Mouse (Mus musculus): ENCODE results near the gene Hyal1. TPM values are rescaled to one million over a fixed set of nuclear protein-coding genes. Genes with fewer than 3 reads are reported as not detected.

The Hyal1 gene
- polyA plus RNA-seq, 1 experiment from 2014 or later = 8.5 TPM

DNA sequence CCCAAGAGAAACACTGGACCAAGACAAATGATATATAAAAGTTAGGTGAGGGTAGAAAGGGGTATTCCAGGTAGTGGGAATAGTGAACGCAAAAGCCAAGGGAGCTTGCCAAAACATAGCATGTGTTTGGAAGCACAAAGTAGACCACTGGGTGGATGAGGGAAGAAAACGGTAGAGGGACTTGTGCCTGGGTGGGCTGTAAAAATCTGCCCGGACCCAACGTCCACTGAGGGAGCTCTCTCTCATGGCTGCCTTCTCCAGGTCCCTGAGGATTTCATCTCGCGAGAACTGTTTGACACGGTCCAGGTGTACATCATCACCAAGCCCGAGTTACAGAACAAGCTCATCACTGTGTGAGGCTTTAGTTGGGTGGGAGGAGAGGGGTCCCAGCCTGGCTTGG lies 34.0 kb upstream of the Hyal1 start:
- no peaks in the 10 kb centered on the region for H3K27me3 ChIP-seq (replicated peaks)
- peak overlapping the region; percentile 57 for H3K9ac ChIP-seq (replicated peaks)
- 47% methylated on average over 8 of the region's 8 CpGs for WGBS
- H3K4me1 ChIP-seq = peaks cover 57% of the 10 kb centered on the region
- H3K4me3 ChIP-seq (replicated peaks) = peak overlapping the region; percentile 63
- H3K4me2 ChIP-seq = peak overlapping the region; percentile 80
- H3K36me3 ChIP-seq = peaks cover 43% of the 10 kb centered on the region
- no peaks in the 10 kb centered on the region for H3K9me3 ChIP-seq (replicated peaks)
- no peak for ATAC-seq (ENCODE audit: low FRiP score)
- H3K27ac ChIP-seq (replicated peaks) = no peak overlapping the region

DNA sequence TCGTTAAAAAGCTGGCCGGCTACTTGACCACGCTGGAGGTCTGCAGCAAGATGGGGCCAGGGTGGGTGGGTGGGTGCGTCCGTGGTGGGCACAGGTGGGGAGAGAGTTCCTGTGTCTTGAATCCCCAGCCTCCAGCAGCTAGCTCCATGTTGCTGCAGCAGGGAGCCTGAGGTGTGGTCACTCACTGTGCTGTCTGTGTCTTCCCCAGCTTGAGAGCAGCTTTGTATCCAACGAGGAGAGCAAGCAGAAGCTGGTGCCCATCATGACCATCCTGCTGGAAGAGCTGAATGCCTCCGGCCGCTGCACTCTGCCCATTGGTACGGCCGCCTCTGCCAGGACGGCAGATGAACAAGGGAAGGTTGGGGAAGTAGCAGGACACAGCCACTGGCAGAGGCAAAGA lies 33.4 kb upstream of the Hyal1 start:
- H3K27me3 ChIP-seq (replicated peaks) = peaks cover 3% of the 10 kb centered on the region; the same call in 1 of the 2 replicates
- WGBS = 85% methylated on average over 11 of the region's 11 CpGs
- peak overlapping the region; percentile 80 for H3K4me2 ChIP-seq
- H3K9ac ChIP-seq (replicated peaks) = no peak overlapping the region
- H3K4me3 ChIP-seq (replicated peaks) = no peak overlapping the region
- no peak for ATAC-seq (ENCODE audit: low FRiP score)
- no peak overlapping the region for H3K27ac ChIP-seq (replicated peaks)
- peaks cover 52% of the 10 kb centered on the region for H3K4me1 ChIP-seq
- H3K9me3 ChIP-seq (replicated peaks) = no peaks in the 10 kb centered on the region
- peaks cover 37% of the 10 kb centered on the region for H3K36me3 ChIP-seq

DNA sequence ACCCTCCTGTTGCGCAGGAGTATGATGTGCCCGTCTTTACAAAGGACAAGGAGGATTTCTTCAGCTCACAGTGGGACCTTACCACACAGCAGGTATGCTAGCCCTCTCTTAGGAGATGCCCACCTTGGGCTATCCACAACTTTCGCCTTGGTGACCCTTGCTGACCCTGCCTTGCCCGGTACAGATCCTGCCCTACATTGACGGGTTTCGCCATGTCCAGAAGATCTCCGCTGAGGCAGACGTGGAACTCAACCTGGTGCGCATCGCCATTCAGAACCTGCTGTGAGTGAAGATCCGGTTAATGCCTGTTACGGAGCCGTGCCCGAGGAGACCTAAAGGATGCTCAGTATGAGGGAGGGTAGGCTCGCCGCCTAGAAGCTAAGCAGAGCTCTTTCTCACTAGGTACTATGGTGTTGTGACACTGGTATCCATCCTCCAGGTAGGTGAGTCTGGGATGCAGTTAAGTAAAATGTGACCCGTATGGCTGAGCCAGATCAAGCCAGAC lies 32.5 kb upstream of the Hyal1 start:
- WGBS = 97% methylated on average over 17 of the region's 17 CpGs
- H3K9me3 ChIP-seq (replicated peaks) = no peaks in the 10 kb centered on the region
- H3K9ac ChIP-seq (replicated peaks) = no peak overlapping the region
- H3K27ac ChIP-seq (replicated peaks) = no peak overlapping the region
- H3K4me2 ChIP-seq = no peak overlapping the region
- H3K27me3 ChIP-seq (replicated peaks) = peaks cover 12% of the 10 kb centered on the region; the same call in 1 of the 2 replicates
- H3K4me3 ChIP-seq (replicated peaks) = no peak overlapping the region
- no peak for ATAC-seq (ENCODE audit: low FRiP score)
- peaks cover 50% of the 10 kb centered on the region for H3K4me1 ChIP-seq
- H3K36me3 ChIP-seq = peaks cover 27% of the 10 kb centered on the region

DNA sequence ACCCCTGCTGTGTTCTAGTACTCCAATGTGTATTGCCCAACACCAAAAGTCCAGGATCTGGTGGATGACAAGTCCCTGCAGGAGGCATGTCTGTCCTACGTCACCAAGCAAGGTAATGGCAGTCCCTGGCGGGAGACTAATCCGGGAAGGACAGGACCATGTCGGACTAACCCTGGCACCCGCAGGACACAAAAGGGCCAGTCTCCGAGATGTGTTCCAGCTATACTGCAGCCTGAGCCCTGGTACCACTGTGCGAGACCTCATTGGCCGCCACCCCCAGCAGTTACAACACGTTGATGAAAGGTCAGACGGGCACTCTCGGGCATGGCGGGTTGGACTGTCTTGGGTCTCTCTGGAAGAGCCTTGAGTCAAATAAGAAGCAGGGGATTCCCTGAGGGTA lies 32.0 kb upstream of the Hyal1 start:
- peaks cover 22% of the 10 kb centered on the region for H3K36me3 ChIP-seq
- H3K9me3 ChIP-seq (replicated peaks) = no peaks in the 10 kb centered on the region
- no peak overlapping the region for H3K4me2 ChIP-seq
- H3K4me3 ChIP-seq (replicated peaks) = no peak overlapping the region
- 94% methylated on average over 12 of the region's 12 CpGs for WGBS
- no peak for ATAC-seq (ENCODE audit: low FRiP score)
- no peak overlapping the region for H3K27ac ChIP-seq (replicated peaks)
- H3K27me3 ChIP-seq (replicated peaks) = peaks cover 16% of the 10 kb centered on the region
- H3K9ac ChIP-seq (replicated peaks) = no peak overlapping the region
- H3K4me1 ChIP-seq = peaks cover 50% of the 10 kb centered on the region

DNA sequence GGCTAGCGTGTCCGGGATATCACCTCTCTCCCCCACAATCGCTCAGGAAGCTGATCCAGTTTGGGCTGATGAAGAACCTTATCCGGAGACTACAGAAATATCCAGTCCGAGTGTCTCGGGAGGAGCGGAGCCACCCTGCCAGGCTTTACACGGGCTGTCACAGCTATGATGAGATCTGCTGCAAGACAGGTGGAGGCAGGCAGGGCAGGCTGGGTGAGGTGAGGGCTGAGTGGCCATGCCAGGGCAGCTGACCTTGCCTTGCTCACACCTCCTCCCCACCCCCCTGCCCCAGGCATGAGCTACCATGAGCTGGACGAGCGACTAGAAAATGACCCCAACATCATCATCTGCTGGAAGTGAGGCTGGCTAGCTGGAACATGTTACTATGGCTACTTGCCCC lies 31.5 kb upstream of the Hyal1 start:
- no peak for ATAC-seq (ENCODE audit: low FRiP score)
- no peak overlapping the region for H3K4me3 ChIP-seq (replicated peaks)
- no peak overlapping the region for H3K27ac ChIP-seq (replicated peaks)
- no peak overlapping the region for H3K4me2 ChIP-seq
- H3K9ac ChIP-seq (replicated peaks) = no peak overlapping the region
- peaks cover 46% of the 10 kb centered on the region for H3K4me1 ChIP-seq
- WGBS = 90% methylated on average over 10 of the region's 10 CpGs
- H3K27me3 ChIP-seq (replicated peaks) = peaks cover 20% of the 10 kb centered on the region
- peaks cover 18% of the 10 kb centered on the region for H3K36me3 ChIP-seq
- H3K9me3 ChIP-seq (replicated peaks) = no peaks in the 10 kb centered on the region

DNA sequence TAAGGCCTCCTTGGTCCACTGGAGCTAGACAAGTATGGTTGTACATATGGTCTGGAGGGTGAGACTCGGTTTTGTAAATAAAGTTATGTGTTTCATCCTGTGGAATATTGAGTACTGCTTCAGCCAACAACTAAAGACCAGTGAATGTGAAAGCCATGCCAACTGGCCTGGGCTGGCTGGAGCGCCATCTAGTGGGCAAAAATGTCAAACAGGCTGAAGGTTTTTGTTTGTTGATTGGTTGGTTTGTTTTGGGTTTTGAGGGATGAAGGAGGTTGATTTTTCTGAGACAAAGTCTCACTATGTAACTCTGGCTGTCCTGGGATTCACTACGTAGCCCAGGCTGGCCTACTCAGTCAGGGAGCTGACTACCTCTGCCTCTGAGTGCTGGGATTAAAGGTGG lies 31.1 kb upstream of the Hyal1 start:
- H3K9ac ChIP-seq (replicated peaks) = no peak overlapping the region
- no peak for ATAC-seq (ENCODE audit: low FRiP score)
- peaks cover 17% of the 10 kb centered on the region for H3K36me3 ChIP-seq
- H3K4me3 ChIP-seq (replicated peaks) = no peak overlapping the region
- 12% methylated on average over 3 of the region's 3 CpGs for WGBS
- peaks cover 42% of the 10 kb centered on the region for H3K4me1 ChIP-seq
- H3K4me2 ChIP-seq = no peak overlapping the region
- no peak overlapping the region for H3K27ac ChIP-seq (replicated peaks)
- H3K9me3 ChIP-seq (replicated peaks) = no peaks in the 10 kb centered on the region
- peaks cover 24% of the 10 kb centered on the region for H3K27me3 ChIP-seq (replicated peaks)

DNA sequence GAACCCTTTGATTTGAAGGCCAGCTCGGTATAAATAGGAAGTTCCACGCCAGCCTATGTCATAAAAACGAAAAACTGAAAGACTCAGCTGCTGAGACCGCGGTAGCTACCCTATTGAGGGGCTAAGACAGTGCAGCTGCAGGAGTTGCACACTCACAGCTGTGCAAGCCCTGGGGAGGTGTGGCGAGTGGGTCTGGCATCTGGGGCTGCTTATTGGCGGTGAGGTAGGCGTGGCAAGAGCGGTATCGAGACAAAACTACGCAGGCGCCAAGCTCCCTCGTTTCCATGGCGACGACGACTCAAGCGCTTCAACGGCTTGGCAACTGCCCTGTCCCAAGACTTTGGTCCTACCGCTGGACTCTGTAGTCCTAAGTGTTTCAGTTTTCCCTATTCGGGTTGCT lies 29.7 kb upstream of the Hyal1 start, which contains the start of gene Zmynd10:
Gene Zmynd10 (plus strand): TSS at position 273 of the 400 bp plus-strand sequence.
- Histone ChIP-seq H3K4me1 (peaks cover 48% of the 10 kb centered on the region), H3K27ac (replicated peaks) (peak within 1 kb of the TSS; percentile 64), H3K27me3 (replicated peaks) (peaks cover 39% of the 10 kb centered on the region), H3K36me3 (peaks cover 17% of the 10 kb centered on the region), H3K9me3 (replicated peaks) (no peaks in the 10 kb centered on the region), H3K9ac (replicated peaks) (peak within 1 kb of the TSS; percentile 20; the same call in 1 of the 2 replicates), H3K4me3 (replicated peaks) (peak within 1 kb of the TSS; percentile 26), H3K4me2 (peak within 1 kb of the TSS; percentile 56)
- ATAC-seq (ENCODE audit: low FRiP score) = peak; percentile 48
- 3% methylated on average over 20 of the region's 20 CpGs for WGBS

DNA sequence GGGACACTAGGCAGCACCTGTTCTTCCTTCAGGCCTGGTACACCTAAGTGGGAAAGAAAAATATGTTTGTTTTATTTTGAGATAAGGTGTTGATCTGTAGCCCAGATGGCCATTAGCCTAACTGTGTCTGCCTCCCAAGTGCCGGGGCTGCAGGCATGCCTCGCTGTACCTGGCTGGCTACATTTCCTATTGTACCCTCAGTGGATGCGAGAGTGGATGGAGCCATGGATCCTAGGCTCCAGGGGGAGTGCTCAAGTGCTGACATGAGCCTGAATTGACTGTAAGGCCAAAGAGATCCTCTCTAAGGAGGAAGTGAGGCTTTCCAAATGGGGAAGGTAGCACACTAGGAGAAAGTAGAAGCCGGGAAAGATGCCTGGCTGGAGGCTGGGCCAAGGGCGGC lies 28.8 kb upstream of the Hyal1 start:
- H3K4me2 ChIP-seq = no peak overlapping the region
- peaks cover 17% of the 10 kb centered on the region for H3K36me3 ChIP-seq
- H3K27ac ChIP-seq (replicated peaks) = no peak overlapping the region
- 83% methylated on average over 5 of the region's 5 CpGs for WGBS
- ATAC-seq (ENCODE audit: low FRiP score) = no peak
- no peak overlapping the region for H3K9ac ChIP-seq (replicated peaks)
- peaks cover 48% of the 10 kb centered on the region for H3K27me3 ChIP-seq (replicated peaks)
- no peak overlapping the region for H3K4me3 ChIP-seq (replicated peaks)
- H3K4me1 ChIP-seq = peaks cover 48% of the 10 kb centered on the region
- H3K9me3 ChIP-seq (replicated peaks) = no peaks in the 10 kb centered on the region

DNA sequence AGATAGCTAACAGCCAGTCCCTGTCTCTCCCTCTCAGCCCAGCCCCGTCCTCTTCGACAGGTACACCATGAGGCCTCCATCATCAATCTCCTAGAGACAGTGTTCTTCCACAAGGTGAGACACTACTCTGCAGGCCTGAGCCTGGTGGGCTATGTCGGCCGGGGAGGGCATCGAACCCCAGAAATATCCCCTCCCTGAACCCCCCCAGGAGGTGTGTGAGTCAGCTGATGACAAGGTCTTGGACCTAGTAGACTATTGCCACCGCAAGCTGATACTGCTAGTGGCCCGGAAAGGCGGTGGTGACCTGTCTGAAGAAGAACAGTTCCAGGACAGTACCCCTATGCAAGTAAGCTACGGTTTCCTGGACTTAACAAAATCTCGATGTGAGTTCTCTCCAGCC lies 27.9 kb upstream of the Hyal1 start:
- Histone ChIP-seq H3K36me3 (peaks cover 12% of the 10 kb centered on the region), H3K9me3 (replicated peaks) (no peaks in the 10 kb centered on the region), H3K27me3 (replicated peaks) (peaks cover 50% of the 10 kb centered on the region), H3K4me2 (no peak overlapping the region), H3K4me3 (replicated peaks) (no peak overlapping the region), H3K4me1 (peaks cover 51% of the 10 kb centered on the region), H3K9ac (replicated peaks) (no peak overlapping the region), H3K27ac (replicated peaks) (no peak overlapping the region)
- WGBS = 91% methylated on average over 10 of the region's 10 CpGs
- ATAC-seq (ENCODE audit: low FRiP score) = no peak

DNA sequence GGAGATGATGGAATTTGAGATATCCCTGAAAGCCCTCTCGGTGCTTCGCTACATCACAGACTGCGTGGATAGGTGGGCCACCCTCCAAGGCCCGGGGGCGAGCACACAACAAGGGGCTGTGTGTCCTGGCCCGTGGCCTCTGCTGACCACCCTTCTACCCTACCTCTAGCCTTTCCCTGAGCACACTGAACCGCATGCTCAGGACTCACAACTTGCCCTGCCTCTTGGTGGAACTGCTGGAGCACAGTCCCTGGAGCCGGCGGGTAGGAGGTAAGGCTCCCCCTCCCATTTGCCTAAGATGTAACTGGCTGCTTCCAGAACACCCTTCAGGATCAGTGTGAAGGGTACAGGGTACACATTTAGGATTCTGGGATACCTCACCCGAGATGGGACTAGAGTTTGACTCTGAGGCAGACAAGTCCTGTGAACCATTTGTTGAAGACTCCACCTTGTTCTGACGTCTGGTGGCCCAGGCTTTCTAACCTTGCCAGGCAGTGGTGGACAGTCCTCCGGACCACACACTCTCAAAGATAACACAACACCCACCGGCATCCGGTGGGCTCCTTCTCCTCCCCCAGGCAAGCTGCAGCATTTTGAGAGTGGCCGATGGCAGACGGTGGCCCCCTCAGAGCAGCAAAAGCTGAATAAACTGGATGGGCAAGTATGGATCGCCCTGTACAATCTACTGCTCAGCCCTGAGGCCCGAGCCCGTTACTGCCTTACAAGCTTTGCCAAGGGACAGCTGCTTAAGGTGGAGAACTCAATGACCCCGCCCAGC lies 27.2 kb upstream of the Hyal1 start:
- H3K9me3 ChIP-seq (replicated peaks) = no peaks in the 10 kb centered on the region
- peaks cover 5% of the 10 kb centered on the region for H3K36me3 ChIP-seq
- H3K4me3 ChIP-seq (replicated peaks) = no peak overlapping the region
- 91% methylated on average over 20 of the region's 20 CpGs for WGBS
- H3K9ac ChIP-seq (replicated peaks) = no peak overlapping the region
- H3K27me3 ChIP-seq (replicated peaks) = peaks cover 50% of the 10 kb centered on the region
- H3K4me1 ChIP-seq = peaks cover 53% of the 10 kb centered on the region
- no peak overlapping the region for H3K4me2 ChIP-seq
- ATAC-seq (ENCODE audit: low FRiP score) = no peak
- no peak overlapping the region for H3K27ac ChIP-seq (replicated peaks)

DNA sequence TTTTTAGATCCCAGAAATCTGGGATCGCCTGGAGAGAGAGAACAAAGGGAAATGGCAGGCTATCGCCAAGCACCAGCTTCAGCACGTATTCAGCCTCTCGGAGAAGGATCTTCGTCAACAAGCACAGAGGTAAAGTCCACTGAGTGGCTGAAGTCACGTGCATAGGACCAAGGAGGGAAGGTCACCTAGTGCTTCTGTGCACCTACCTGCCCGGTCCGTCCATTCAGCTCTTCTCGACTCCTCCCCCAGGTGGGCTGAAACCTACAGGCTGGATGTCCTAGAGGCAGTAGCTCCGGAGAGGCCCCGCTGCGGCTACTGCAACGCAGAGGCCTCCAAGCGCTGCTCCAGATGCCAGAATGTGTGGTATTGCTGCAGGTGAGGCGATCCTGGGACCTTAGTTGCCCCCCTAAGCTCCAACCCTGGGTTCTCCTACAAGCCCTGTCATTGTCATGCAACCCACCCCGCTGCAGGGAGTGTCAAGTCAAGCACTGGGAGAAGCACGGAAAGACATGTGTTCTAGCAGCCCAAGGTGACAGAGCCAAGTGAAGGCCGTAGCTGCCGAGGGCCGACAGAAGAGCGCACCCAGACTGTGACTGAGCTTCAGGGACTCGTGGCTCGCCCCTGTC lies 26.1 kb upstream of the Hyal1 start:
- peaks cover 60% of the 10 kb centered on the region for H3K4me1 ChIP-seq
- H3K27ac ChIP-seq (replicated peaks) = no peak overlapping the region
- peak overlapping the region; percentile 89 for H3K4me2 ChIP-seq
- H3K4me3 ChIP-seq (replicated peaks) = peak overlapping the region; percentile 36
- H3K36me3 ChIP-seq = no peaks in the 10 kb centered on the region
- H3K9ac ChIP-seq (replicated peaks) = 0 out of 2 replicates have a peak overlapping the region, but pooled peaks have one; percentile 45
- peaks cover 50% of the 10 kb centered on the region for H3K27me3 ChIP-seq (replicated peaks)
- WGBS = 31% methylated on average over 23 of the region's 23 CpGs
- H3K9me3 ChIP-seq (replicated peaks) = no peaks in the 10 kb centered on the region
- ATAC-seq (ENCODE audit: low FRiP score) = no peak

All from neural tube, embryonic 15.5 days (tissue).